Mouse (Mus musculus): ENCODE data around the gene Clrn2. TPM values are rescaled to one million over a fixed set of nuclear protein-coding genes. Genes with fewer than 3 reads are reported as not detected.

Gene Clrn2
- polyA plus RNA-seq, 1 experiment from 2014 or later, result not detected

Other genes starting within 250 kb of the Clrn2 start
- 83.9 and 89.1 TPM in 2 replicates for gene Qdpr, start 3.5 kb upstream of the Clrn2 start, polyA plus RNA-seq (2016; fragmentation: Nextera tagmentation; extraction: Ambion mirVana)
- gene Lap3, start 39.6 kb downstream of the Clrn2 start, polyA plus RNA-seq (2016; fragmentation: Nextera tagmentation; extraction: Ambion mirVana), result 72.5 and 73.7 TPM in 2 replicates
- 183 TPM in 2 replicates for gene Med28, start 66.5 kb downstream of the Clrn2 start, polyA plus RNA-seq (2016; fragmentation: Nextera tagmentation; extraction: Ambion mirVana)
- gene Fam184b, start 185.9 kb downstream of the Clrn2 start, polyA plus RNA-seq (2016; fragmentation: Nextera tagmentation; extraction: Ambion mirVana), result 0.23 and 0.28 TPM in 2 replicates
- 37.9 and 39.6 TPM in 2 replicates for gene Ncapg, start 216.2 kb downstream of the Clrn2 start, polyA plus RNA-seq (2016; fragmentation: Nextera tagmentation; extraction: Ambion mirVana)